In the genomic region with DNA sequence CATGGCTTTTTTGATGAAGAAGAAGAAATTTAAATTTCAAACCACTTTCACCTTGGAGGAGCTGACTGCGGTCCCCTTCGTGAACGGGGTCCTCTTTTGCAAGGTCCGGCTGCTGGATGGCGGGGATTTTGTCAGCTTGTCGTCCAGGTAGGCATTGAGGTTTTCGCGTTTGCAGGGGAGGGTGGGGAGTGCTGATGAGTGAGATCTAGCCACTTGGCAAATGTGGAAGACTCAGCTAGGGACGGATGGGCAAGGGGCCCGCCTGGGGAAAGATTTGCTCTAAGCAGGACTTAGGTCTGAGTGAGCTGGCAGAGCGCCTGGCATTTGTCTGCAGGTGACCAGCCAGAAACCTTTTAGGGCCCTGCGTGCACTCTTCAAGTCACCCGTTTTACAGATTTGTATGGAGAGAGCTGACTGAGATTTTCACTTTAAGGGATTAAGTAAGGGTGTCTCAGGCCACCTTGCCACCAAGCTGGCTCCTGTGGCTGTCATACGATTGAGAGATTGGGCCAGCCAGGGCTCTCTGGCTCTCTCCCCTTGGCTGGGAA, we compare ENCODE assay signal across 7 mouse cellular contexts. TPM values are rescaled to one million over a fixed set of nuclear protein-coding genes. Genes with fewer than 3 reads are reported as not detected.
DNase-seq lines count a peak whose midpoint lies in the region; ATAC-seq and TF ChIP-seq lines count a peak whose summit lies in the region.

No protein-coding gene starts in this region.

- no peak for TF ChIP-seq POLR2A in cerebellum, adult 2 months (IDR thresholded peaks at IDR 0.05; ENCODE audit: borderline replicate concordance, insufficient read depth, low read length)

- H3K36me3 ChIP-seq in heart, embryonic 11.5 days (ENCODE audit: control insufficient read depth, insufficient read depth, low read length), result no peaks in the 10 kb centered on the region
- H3K36me3 ChIP-seq in kidney, embryonic 16.5 days (ENCODE audit: insufficient read depth, low read length), result no peaks in the 10 kb centered on the region
- no peaks in the 10 kb centered on the region for H3K36me3 ChIP-seq in midbrain, embryonic 11.5 days (ENCODE audit: control insufficient read depth, insufficient read depth, low read length)

- no peak for TF ChIP-seq CTCF in cerebellum, adult 2 months (IDR thresholded peaks at IDR 0.05; ENCODE audit: borderline replicate concordance, insufficient read depth, low read depth, low read length)

- H3K27me3 ChIP-seq in cerebellum, adult 2 months (ENCODE audit: control insufficient read depth, insufficient read depth, low read length), result no peaks in the 10 kb centered on the region
- no peaks in the 10 kb centered on the region for H3K27me3 ChIP-seq in heart, embryonic 11.5 days (ENCODE audit: control insufficient read depth, insufficient read depth, low read length)
- H3K27me3 ChIP-seq in kidney, embryonic 16.5 days (ENCODE audit: insufficient read depth, low read length), result no peaks in the 10 kb centered on the region
- no peaks in the 10 kb centered on the region for H3K27me3 ChIP-seq in midbrain, embryonic 11.5 days (ENCODE audit: control insufficient read depth, insufficient read depth, low read length)

- WGBS in cerebellum, adult 2 months, result under 1% methylated on average over 14 of the region's 14 CpGs
- 3% methylated on average over 14 of the region's 14 CpGs for WGBS in heart, embryonic 11.5 days (ENCODE audit: insufficient replicate concordance)
- under 1% methylated on average over 14 of the region's 14 CpGs for WGBS in kidney, embryonic 16.5 days
- 2% methylated on average over 14 of the region's 14 CpGs for WGBS in midbrain, embryonic 11.5 days

- H3K9me3 ChIP-seq in heart, embryonic 11.5 days (replicated peaks; ENCODE audit: control insufficient read depth, low read length), result no peaks in the 10 kb centered on the region
- no peaks in the 10 kb centered on the region for H3K9me3 ChIP-seq in kidney, embryonic 16.5 days (ENCODE audit: low read length)
- no peaks in the 10 kb centered on the region for H3K9me3 ChIP-seq in midbrain, embryonic 11.5 days (ENCODE audit: control insufficient read depth, low read length)

- peak overlapping the region; percentile 83 for H3K4me2 ChIP-seq in heart, embryonic 11.5 days
- peak overlapping the region; percentile 78 for H3K4me2 ChIP-seq in kidney, embryonic 16.5 days (replicated peaks; ENCODE audit: low read depth, low read length)
- peak overlapping the region; percentile 79 for H3K4me2 ChIP-seq in midbrain, embryonic 11.5 days

- peak overlapping the region; percentile 88 for H3K9ac ChIP-seq in heart, embryonic 11.5 days (ENCODE audit: low read depth, low read length)
- H3K9ac ChIP-seq in kidney, embryonic 16.5 days (replicated peaks; ENCODE audit: low read length), result peak overlapping the region; percentile 89
- peak overlapping the region; percentile 91 for H3K9ac ChIP-seq in midbrain, embryonic 11.5 days (ENCODE audit: low read length)

- no peak for ATAC-seq in heart, embryonic 11.5 days (replicated peaks; ENCODE audit: insufficient number of reproducible peaks, low FRiP score, low TSS enrichment)
- no peak for ATAC-seq in kidney, embryonic 16.5 days (ENCODE audit: low FRiP score, low TSS enrichment)
- no peak for ATAC-seq in midbrain, embryonic 11.5 days (ENCODE audit: low FRiP score)

- peaks cover 38% of the 10 kb centered on the region for H3K4me1 ChIP-seq in cerebellum, adult 2 months (ENCODE audit: control insufficient read depth, insufficient read depth, low read length)
- peaks cover 49% of the 10 kb centered on the region for H3K4me1 ChIP-seq in heart, embryonic 11.5 days (ENCODE audit: control insufficient read depth, insufficient read depth, low read length)
- peaks cover 61% of the 10 kb centered on the region for H3K4me1 ChIP-seq in kidney, embryonic 16.5 days (ENCODE audit: insufficient read depth, low read length)
- H3K4me1 ChIP-seq in midbrain, embryonic 11.5 days (ENCODE audit: control insufficient read depth, insufficient read depth, low read length), result peaks cover 53% of the 10 kb centered on the region

- peak overlapping the region; percentile 71 for H3K4me3 ChIP-seq in cerebellum, adult 2 months (replicated peaks; ENCODE audit: insufficient read depth, low read depth, low read length)
- H3K4me3 ChIP-seq in heart, embryonic 11.5 days (ENCODE audit: low read depth, low read length), result peak overlapping the region; percentile 80
- H3K4me3 ChIP-seq in kidney, embryonic 16.5 days (ENCODE audit: low read length), result peak overlapping the region; percentile 84
- peak overlapping the region; percentile 80 for H3K4me3 ChIP-seq in midbrain, embryonic 11.5 days (ENCODE audit: low read depth, low read length)

- H3K27ac ChIP-seq in cerebellum, adult 2 months (ENCODE audit: insufficient read depth, low read length), result peak overlapping the region; percentile 24
- peak overlapping the region; percentile 84; the same call in 1 of the 2 replicates for H3K27ac ChIP-seq in heart, embryonic 11.5 days (ENCODE audit: low read depth, low read length)
- peak overlapping the region; percentile 98 for H3K27ac ChIP-seq in kidney, embryonic 16.5 days (ENCODE audit: low read length)
- no peak overlapping the region; the same call in 1 of the 2 replicates for H3K27ac ChIP-seq in midbrain, embryonic 11.5 days (ENCODE audit: low read depth, low read length)

- peak; percentile 58 to 66 for DNase-seq in right cerebral cortex, postnatal 10 days (ENCODE audit: low spot score in 2 of 2)
- DNase-seq in right cerebral cortex, postnatal 36 days (ENCODE audit: low spot score in 2 of 2), result no peak
- DNase-seq in cerebellum, adult 2 months, result peak; percentile 76
- DNase-seq in midbrain, embryonic 11.5 days (ENCODE audit: low spot score, missing footprints), result peak; percentile 92
- no peak for DNase-seq in adipocyte (ENCODE audit: low spot score)

RNA-seq across cellular contexts. Expression of gene Fam102a, which starts 1.0 kb away (rescaled TPM):
- polyA plus RNA-seq in cerebellum, adult 2 months (2012; rRNA removed), result 38.1 and 40.2 TPM in 2 replicates
- polyA plus RNA-seq in heart, embryonic 11.5 days (2014; fragmentation: Nextera tagmentation; extraction: Ambion mirVana), result 5.2 and 5.3 TPM in 2 replicates
- polyA plus RNA-seq in kidney, embryonic 16.5 days (2015; fragmentation: Nextera tagmentation; extraction: Ambion mirVana), result 13.3 and 15.0 TPM in 2 replicates
- 6.3 and 6.8 TPM in 2 replicates for polyA plus RNA-seq in midbrain, embryonic 11.5 days (2014; fragmentation: Nextera tagmentation; extraction: Ambion mirVana)

RNA-seq across cellular contexts. Expression of gene Dpm2, which starts 34.5 kb away (rescaled TPM):
- 131 and 137 TPM in 2 replicates for polyA plus RNA-seq in cerebellum, adult 2 months (2012; rRNA removed)
- 81.7 and 85.3 TPM in 2 replicates for polyA plus RNA-seq in heart, embryonic 11.5 days (2014; fragmentation: Nextera tagmentation; extraction: Ambion mirVana)
- polyA plus RNA-seq in kidney, embryonic 16.5 days (2015; fragmentation: Nextera tagmentation; extraction: Ambion mirVana), result 106 and 108 TPM in 2 replicates
- 103 and 110 TPM in 2 replicates for polyA plus RNA-seq in midbrain, embryonic 11.5 days (2014; fragmentation: Nextera tagmentation; extraction: Ambion mirVana)

RNA-seq across cellular contexts. Expression of gene Pip5kl1, which starts 38.4 kb away (rescaled TPM):
- 25.2 and 28.4 TPM in 2 replicates for polyA plus RNA-seq in cerebellum, adult 2 months (2012; rRNA removed)
- 0.31 and 0.51 TPM in 2 replicates for polyA plus RNA-seq in heart, embryonic 11.5 days (2014; fragmentation: Nextera tagmentation; extraction: Ambion mirVana)
- 2.5 and 2.6 TPM in 2 replicates for polyA plus RNA-seq in kidney, embryonic 16.5 days (2015; fragmentation: Nextera tagmentation; extraction: Ambion mirVana)
- polyA plus RNA-seq in midbrain, embryonic 11.5 days (2014; fragmentation: Nextera tagmentation; extraction: Ambion mirVana), result 2.0 and 2.1 TPM in 2 replicates

RNA-seq across cellular contexts. Expression of gene 9430097D07Rik, which starts 39.3 kb away (rescaled TPM):
- 0.59 and 0.60 TPM in 2 replicates for polyA plus RNA-seq in cerebellum, adult 2 months (2012; rRNA removed)
- 0.17 TPM in 1 of 2 replicates, not detected in the other for polyA plus RNA-seq in heart, embryonic 11.5 days (2014; fragmentation: Nextera tagmentation; extraction: Ambion mirVana)
- 0.12 and 0.16 TPM in 2 replicates for polyA plus RNA-seq in kidney, embryonic 16.5 days (2015; fragmentation: Nextera tagmentation; extraction: Ambion mirVana)
- 0.25 and 0.49 TPM in 2 replicates for polyA plus RNA-seq in midbrain, embryonic 11.5 days (2014; fragmentation: Nextera tagmentation; extraction: Ambion mirVana)

RNA-seq across cellular contexts. Expression of gene St6galnac4, which starts 50.7 kb away (rescaled TPM):
- 91.4 and 101 TPM in 2 replicates for polyA plus RNA-seq in cerebellum, adult 2 months (2012; rRNA removed)
- 32.9 and 40.9 TPM in 2 replicates for polyA plus RNA-seq in heart, embryonic 11.5 days (2014; fragmentation: Nextera tagmentation; extraction: Ambion mirVana)
- polyA plus RNA-seq in kidney, embryonic 16.5 days (2015; fragmentation: Nextera tagmentation; extraction: Ambion mirVana), result 24.7 TPM in 2 replicates
- polyA plus RNA-seq in midbrain, embryonic 11.5 days (2014; fragmentation: Nextera tagmentation; extraction: Ambion mirVana), result 13.2 and 13.6 TPM in 2 replicates

Comparison
In these comparisons a context has a peak if more than half of its experiments do, and no peak if none do; other contexts are left out.
1. DNase-seq: peak in right cerebral cortex, postnatal 10 days (2 of 2), cerebellum, adult 2 months (2 of 2) and midbrain, embryonic 11.5 days (single experiment); none in right cerebral cortex, postnatal 36 days (0 of 2) and adipocyte (single experiment).
2. Peak in every context shown above with its lines, with median percentiles within 50 percentile points of each other: H3K4me3 ChIP-seq, H3K4me2 ChIP-seq and H3K9ac ChIP-seq.